Mouse (Mus musculus): ENCODE measurements around the gene Jdp2.

Jdp2 gene

DNA sequence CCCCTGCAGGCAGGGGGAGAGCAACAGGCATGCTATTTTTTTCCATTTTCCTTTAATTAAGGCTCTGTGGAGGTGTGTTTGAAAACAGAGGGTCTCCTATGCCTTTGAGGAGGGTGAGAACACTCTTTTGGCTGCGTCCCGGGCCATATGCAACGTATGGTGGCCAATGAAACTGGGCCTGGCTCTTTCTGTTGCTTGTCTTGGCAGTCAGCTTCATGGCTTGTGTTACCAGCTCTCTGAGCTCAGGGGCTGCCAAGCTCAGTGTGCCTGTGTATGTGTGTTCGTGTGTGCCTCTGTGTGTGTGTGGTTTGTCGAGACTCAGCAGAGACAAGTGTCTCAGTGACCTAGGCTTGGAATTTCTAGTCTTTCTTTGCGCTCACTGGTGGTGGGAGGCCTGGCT, 2.7 kb downstream of the Jdp2 start:
- WGBS = 39% methylated on average over 6 of the region's 6 CpGs

DNA sequence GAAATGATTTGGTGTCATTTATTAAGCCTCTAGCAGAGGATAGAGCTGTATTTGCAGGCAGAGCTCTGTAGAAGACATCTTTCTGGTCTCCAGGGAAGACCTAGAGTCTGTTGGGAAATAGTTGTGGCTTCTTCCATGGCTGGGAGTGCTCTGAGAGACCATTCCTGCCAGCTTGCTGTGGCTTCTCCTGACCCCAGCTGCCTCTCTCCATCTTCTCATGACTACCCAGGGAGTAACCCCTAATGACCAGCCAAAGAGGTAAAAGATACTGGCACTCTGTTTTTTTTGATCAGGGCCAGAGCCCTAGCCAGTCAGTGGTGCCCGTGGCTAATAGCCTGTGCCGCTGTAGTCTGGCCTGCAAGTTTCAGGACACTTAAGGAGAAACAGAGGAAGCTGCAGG, 3.3 kb downstream of the Jdp2 start:
- 49% methylated on average over 2 of the region's 2 CpGs for WGBS

DNA sequence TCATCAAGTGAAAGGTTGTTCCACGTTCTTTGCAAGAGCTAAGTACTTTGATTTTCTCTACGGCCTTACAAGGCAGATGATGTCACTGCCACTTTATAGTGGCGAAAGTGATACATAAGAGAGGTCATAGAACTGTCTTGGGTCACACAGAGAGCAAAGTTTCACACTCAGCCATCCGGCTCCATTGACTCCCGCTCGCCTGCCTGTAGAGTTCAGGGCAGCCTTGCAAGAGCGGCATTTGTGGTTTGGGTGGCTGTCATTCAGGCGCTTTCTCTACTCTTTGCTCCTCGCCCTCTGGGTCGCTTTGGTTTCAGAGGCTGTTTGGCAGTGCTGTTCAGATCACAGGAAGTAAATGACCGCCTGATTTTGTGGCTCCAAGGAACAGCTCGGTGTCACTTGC, 4.0 kb downstream of the Jdp2 start:
- WGBS = 61% methylated on average over 12 of the region's 12 CpGs

DNA sequence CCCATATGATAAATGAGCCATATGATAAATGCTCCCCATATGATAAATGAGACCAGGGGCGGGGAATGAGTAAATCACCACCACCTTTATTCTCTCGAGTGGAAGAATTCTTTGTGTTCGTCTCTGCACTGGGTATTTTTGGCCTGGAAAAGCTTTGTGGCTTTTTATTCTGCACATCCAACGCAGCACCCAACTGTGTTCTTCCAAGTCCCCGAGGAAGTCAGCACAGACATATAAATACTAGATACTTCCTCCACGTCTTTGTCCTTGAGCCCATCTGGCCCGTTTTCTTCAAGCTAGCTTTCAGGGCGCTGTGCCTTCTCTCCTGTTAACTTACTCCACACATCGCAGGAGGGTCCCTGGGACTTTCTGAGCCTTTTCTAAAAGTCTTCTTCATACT, 4.9 kb downstream of the Jdp2 start:
- WGBS = 44% methylated on average over 9 of the region's 9 CpGs

DNA sequence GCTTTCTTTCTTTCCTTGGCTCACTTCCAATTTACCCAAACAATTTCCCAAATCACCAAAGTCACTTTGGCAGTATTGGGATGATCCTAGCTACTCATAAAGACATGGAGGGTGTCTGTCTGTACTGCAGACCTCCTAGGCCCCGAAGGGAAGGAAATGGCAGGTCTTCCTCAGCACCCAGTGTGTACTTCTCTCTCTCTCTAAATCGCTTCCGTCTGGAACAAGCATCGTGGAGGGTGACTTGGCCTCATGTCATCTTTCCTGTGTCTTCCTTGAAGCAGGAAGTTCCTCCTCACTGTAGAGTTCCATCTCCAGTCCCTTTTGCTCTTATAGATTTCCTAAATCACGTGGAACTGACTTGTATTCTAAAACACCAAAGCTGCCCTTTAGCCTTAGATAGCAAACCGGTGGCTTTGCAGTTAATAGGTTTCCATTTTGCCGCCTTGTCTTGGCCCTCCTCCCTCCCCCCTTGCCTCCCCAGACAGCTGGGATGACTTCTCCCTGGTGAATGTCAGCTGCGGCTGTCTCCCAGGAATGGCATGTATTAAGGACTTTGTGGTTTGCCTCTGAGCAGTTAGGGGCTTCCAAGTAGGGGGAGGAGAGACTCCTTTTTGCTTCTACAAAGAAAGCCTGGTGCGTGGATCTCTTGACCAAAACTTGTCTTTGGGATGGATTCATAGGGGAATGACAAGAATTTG, 5.6 kb downstream of the Jdp2 start:
- WGBS = 47% methylated on average over 9 of the region's 9 CpGs

DNA sequence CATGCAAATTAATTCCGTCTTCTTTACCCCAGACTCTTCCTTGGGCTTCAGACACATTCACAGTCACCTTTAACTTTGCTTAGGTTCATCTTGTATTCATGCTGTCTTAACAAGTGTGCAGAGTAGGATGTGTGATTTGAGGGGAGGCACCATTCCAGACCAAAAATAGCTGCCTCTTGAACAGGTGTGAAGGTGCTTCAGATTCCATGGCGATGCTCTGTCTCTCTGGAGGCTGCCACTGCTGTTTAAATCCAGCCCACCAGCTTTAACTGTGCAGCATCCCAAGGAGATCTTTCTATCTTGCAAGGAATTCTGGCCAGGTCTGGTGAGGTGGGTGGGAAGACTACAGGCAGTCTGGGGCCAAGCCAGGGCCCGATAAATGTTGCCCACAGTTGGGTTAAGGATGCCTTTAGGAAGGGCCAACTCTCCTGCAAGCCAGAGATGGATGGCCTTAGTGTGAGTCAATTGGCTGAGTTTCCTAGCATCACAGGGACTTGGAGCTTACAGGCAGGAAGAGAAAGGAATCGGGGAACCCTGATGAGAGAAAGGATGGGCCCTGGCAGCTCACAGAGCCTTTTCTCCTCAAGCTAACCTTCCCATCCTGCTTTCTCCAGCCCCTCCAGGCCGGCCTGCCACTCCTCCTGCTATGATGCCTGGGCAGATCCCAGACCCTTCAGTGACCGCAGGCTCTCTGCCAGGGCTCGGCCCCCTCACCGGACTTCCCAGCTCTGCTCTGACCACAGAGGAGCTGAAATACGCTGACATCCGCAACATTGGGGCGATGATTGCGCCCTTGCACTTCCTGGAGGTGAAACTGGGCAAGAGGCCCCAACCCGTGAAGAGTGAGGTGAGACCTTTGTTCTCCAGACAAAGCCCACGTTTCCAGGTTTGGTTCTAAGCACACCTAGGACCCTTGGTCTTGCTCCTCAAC, 9.0 kb downstream of the Jdp2 start:
- WGBS = 71% methylated on average over 14 of the region's 14 CpGs

- 47% methylated on average over 9 of the region's 9 CpGs for WGBS
Measured at GRCm38 (mm10) chr12:85610167-85610566, 11.3 kb downstream of the Jdp2 start.

DNA sequence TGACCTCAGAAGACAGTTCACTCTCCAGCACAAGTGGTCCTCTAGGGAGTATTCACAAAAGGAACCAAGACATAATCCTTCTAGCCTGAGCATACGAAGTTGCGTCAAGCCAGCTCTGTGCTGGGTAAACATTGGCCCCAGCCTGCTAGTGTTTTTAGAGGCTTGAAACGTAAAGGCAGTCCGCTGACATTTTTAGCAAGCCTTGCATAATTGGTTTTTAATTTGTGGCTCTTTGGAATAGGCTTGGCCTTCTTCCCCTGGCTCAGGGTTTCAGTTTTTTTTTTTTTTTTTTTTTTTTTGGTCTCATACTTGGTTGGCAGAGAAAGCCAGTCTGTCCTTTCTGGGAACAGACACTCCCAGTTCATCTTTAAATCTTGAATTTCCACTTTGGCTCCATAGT, 15.3 kb downstream of the Jdp2 start:
- 34% methylated on average over 4 of the region's 4 CpGs for WGBS

DNA sequence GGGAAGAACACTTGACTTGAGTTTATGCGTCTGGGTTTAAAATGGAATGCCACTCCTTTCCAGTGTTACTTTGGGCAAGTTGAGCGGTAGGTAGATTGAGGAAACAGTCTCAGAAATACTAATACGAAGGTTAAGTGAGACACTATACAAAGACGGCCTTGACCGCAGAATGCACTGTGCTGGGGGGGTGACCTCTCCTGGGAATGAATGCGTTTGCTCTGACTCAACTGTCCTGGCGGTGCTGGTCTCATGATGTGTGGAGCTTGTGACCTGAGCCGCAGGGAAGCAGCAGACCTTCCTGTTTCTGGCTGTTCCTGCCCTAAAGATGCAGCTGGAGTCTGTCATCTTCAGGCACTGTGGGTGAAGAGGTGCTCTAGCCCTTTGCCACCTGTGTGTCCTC, 16.7 kb downstream of the Jdp2 start:
- 80% methylated on average over 8 of the region's 8 CpGs for WGBS

GRCm38 (mm10) chr12:85617885-85618284, 19.1 kb downstream of the Jdp2 start:
- WGBS = 86% methylated on average over 9 of the region's 9 CpGs

- WGBS = 73% methylated on average over 5 of the region's 5 CpGs
Measured at GRCm38 (mm10) chr12:85618430-85618829, 19.6 kb downstream of the Jdp2 start.

- 45% methylated on average over 7 of the region's 7 CpGs for WGBS
Measured at GRCm38 (mm10) chr12:85619283-85619897, 20.6 kb downstream of the Jdp2 start.

DNA sequence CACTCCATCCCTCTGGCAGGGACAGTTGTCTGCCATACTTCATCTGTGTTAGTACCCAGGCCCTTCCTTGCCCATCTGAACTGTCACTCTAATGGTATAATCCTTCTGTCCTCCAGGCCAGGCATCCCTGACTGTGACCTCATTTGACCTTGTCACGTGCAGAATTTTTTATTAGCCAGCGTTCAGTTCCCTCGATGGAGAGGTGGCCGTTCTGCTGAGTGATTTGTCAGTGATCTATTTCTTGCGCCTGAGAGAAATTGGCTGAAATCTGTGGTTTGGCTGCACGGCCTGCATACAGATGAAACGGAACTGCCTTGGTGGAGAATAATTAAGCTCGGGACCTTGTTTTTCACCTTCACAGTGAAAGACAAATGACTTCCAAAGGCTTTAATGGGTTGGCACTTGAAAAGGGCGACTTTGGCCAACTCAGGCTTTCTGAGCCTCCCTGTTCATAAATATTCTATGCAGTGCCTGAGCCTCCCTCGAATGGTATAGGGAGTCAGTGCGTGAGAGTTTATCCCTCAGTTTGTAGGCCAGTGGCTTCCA, 21.1 kb downstream of the Jdp2 start:
- WGBS = 41% methylated on average over 11 of the region's 11 CpGs

GRCm38 (mm10) chr12:85621027-85621426, 22.2 kb downstream of the Jdp2 start:
- WGBS = 45% methylated on average over 6 of the region's 6 CpGs

DNA sequence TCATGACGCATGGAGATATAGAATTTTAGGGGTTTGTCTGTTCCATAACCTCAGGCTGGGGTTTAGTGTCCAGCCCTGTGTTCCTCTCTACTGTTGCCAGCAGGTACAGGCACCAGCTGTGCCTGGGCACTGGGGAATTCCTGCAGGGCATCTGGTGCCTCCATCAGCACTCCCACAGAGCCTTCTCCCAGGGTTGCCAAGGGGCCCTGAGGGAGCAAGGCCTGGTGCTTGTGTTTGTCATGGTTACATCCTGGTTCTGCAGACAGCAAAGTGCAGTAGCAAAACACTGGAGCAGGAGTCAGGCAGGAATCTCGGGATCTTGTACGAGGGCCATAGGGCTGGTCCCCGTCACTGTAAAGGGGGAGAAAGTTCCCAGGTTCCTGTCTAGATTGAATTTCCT, 22.8 kb downstream of the Jdp2 start:
- 70% methylated on average over 4 of the region's 4 CpGs for WGBS

GRCm38 (mm10) chr12:85623711-85624110, 24.9 kb downstream of the Jdp2 start:
- WGBS = 64% methylated on average over 3 of the region's 3 CpGs

DNA sequence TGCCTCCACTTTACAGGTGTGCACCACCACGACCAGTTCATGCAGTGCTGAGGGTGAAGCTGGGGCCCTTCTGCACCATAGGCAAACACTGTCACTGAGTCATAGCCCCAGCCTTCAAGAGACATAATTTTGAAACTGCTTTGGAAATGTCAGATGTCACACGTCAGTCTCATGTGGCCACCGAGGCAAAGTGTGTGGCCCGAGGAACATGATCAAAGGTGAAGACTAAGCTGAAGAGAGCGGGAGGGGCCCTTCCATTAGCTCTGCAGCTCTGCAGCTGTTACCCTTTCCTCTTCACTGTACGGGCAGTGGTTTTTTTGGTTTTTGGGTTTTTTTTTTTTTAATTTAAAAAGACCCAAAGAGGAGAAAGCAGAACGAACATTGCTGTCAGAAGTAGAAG, 25.8 kb downstream of the Jdp2 start:
- WGBS = 88% methylated on average over 7 of the region's 7 CpGs

GRCm38 (mm10) chr12:85625852-85626251, 27.0 kb downstream of the Jdp2 start:
- WGBS = 80% methylated on average over 5 of the region's 5 CpGs

GRCm38 (mm10) chr12:85629661-85630481, 31.0 kb downstream of the Jdp2 start:
- WGBS = 60% methylated on average over 21 of the region's 21 CpGs

DNA sequence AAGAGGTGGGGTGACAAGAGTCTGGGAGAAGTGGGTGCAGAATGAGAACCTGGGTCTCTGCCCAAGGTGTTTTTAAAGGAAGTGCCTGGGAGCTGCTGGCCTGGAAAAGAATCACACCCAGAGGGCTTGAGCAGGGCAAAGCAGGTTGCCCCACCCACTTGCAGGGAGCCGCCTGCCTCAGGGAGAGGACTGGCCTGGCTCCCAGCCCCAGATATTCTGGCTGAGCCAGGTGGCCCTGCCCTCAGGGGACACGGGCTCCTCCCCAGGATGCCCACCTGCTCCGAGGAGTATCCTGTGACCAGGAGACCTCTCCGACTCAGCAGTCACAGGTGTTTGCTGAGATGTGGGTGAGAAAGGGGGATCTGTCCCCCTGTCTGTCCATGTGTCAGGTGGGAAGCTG, 32.4 kb downstream of the Jdp2 start:
- WGBS = 69% methylated on average over 4 of the region's 4 CpGs

DNA sequence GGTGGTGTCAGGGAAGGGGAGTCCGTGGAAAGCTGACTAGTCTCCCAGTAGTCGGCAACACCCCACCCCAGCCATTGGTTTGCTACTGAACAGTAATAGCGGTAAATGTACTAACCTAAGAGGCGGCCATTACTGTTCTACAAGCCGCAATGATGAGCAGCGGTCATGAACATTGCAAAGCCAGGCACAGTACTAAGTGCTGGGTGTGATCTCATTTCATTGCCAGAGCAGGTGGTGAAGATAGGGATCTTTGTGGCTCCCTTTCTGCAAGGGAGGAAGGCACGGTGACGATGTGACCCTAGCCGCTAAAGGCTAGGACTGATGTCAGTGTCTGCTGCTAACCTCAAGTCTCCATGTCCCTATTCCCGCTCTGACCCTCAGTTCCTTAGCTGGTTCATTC, 33.5 kb downstream of the Jdp2 start:
- 95% methylated on average over 10 of the region's 10 CpGs for WGBS

Measured in cerebral cortex, adult 2 months (tissue).